Mouse (Mus musculus) G1E (cell line): Measurements from ENCODE around the gene Nrxn3.

Experiments used
- CTCF ChIP-seq: IDR thresholded peaks from 2 replicates; pipeline ENCODE4 v1.5.1; 2012; ENCODE audit warnings: low read depth, low read length, inconsistent platforms, mixed read lengths
- GATA1 ChIP-seq: IDR thresholded peaks from 2 replicates; pipeline ENCODE4 v1.6.1; 2012; ENCODE audit warnings: borderline replicate concordance, low read length, inconsistent platforms, mixed read lengths
- GATA2 ChIP-seq: IDR thresholded peaks from 2 replicates; pipeline ENCODE4 v1.6.1; 2012; ENCODE audit warnings: low read depth, low read length, inconsistent platforms, borderline replicate concordance
- TAL1 ChIP-seq: conservative IDR thresholded peaks from 2 replicates; pipeline ENCODE4 v1.6.1; 2012; ENCODE audit warnings: low read depth, low read length, inconsistent platforms, mixed read lengths

DNA sequence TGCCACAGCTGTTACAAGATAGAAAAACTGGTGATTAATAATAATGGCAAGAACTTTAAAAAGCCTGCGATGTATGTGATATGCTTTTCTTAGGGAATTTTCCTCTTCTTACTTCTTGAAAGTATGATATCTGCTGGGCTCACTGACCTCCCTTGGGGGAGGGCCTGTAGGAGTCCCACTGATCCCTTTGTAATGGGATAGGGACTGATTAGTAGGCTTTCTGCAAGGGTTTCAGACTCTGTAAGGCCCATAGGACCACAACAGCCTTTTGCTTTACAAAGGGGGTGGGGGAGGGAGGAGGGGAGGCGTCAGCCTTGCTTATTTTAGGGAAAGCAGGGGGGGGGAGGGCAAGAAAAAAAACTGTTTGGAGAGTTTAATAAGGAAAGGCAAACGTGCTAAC, 97.5 kb downstream of the Nrxn3 start:
- TF ChIP-seq CTCF, result no peak
- TF ChIP-seq GATA1, result no peak
- TF ChIP-seq GATA2, result no peak
- no peak for TF ChIP-seq TAL1
